Mouse (Mus musculus) neutrophil, adult 83 days (primary cell): Measurements from ENCODE around the gene Gm20817. TPM values are rescaled to one million over a fixed set of nuclear protein-coding genes. Genes with fewer than 3 reads are reported as not detected.

Experiments used
- total RNA-seq, 2 experiments: library from RNA; stranded (reverse); gene quantifications; one replicate each; pipeline ENCODE4 v1.2.4; 2023

Gene Gm20817
- not detected for total RNA-seq

GRCm38 (mm10) chrY:68832628-68833027 lies at the start of gene Gm20817:
Gene Gm20817, minus strand, starts transcription at chrY:68832728.

